Mouse (Mus musculus): ENCODE measurements at regions not wholly inside any gene's neighbourhood (a gene's known extent, or its start where the extent isn't known, plus 50 kb on each side); places are given as distances from the start of the nearest gene placed in this dataset.
A peak's percentile ranks its signal among the peaks of the same experiment; 100 is the strongest.

- intact Hi-C loops (cut with DNase I), result no loop called here
- no peak for DNase-seq (ENCODE audit: low spot score in 2 of 2)
These were observed 75.9 kb upstream of the Arhgap32 start for GRCm38 (mm10) chr9:32039999-32040398.

DNA sequence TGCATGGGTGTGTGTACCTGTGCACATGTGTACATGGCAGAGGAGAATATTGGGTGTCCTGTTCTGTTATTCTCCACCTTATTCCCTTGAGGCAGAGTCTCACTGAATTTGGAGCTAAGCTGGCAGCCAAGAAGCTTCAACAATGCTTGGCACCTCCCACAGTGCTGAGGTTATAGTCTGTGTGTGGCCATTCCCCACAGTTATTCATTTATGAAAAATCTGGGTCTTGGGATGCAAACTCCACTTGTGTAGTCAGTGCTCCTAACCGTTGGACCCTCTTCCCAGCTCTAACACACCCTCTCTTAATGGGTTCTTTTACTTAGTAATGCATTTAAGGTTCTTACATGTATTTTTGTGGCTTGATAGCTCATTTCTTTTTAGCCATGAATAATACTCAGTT is 72.6 kb upstream of the Arhgap32 start:
- no peak for DNase-seq (ENCODE audit: low spot score in 2 of 2)
- intact Hi-C loops (cut with DNase I), result no loop called here

GRCm38 (mm10) chr9:32046791-32047190 is 69.1 kb upstream of the Arhgap32 start:
- intact Hi-C loops (cut with DNase I), result no loop called here
- no peak for DNase-seq (ENCODE audit: low spot score in 2 of 2)

DNA sequence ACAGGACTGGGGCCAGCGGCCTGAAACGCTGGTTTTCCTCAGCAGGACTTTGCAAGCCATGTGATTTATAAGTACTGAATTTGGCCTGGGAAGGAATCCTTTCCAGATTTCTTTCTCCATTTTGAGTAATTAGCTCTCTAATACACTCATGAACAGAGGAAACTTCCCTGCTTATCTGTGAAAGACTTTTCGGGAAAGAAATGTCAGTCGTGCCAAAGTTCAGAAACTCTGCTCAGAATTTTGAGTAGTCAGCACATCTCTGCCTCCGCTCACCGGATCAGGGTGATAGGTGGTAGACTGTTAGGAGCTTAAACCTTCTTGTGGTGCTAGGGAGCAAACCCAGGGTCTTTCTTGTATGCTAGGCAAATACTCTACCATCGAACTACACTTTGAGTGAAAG is 67.0 kb upstream of the Arhgap32 start:
- no peak for DNase-seq (ENCODE audit: low spot score in 2 of 2)
- intact Hi-C loops (cut with DNase I), result no loop called here

DNA sequence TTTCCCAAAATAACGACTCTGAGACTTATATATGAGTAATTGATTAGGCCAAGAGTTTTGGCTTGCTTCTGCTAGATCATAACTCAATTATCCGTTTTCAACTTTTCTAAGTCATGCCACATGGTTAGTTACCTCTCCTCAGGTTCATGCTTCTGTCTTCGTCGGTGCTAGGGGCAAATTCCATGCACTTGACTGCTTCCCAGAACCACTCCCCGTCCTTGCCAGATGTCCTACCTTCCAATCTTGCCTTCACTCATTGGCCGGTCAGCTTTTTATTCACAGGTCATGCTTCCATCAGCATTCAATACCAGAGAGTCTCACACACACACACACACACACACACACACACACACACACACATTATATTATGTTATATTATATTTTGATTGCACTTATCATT is 66.4 kb upstream of the Arhgap32 start:
- DNase-seq (ENCODE audit: low spot score in 2 of 2), result no peak
- intact Hi-C loops (cut with DNase I), result no loop called here

- intact Hi-C loops (cut with DNase I), result no loop called here
- DNase-seq (ENCODE audit: low spot score in 2 of 2), result no peak
These were observed 61.9 kb upstream of the Arhgap32 start for GRCm38 (mm10) chr9:32053886-32054615.

GRCm38 (mm10) chr9:32057427-32058115 is 58.4 kb upstream of the Arhgap32 start:
- intact Hi-C loops (cut with DNase I), result no loop called here
- peak; percentile 21 to 41 for DNase-seq (ENCODE audit: low spot score in 2 of 2)

DNA sequence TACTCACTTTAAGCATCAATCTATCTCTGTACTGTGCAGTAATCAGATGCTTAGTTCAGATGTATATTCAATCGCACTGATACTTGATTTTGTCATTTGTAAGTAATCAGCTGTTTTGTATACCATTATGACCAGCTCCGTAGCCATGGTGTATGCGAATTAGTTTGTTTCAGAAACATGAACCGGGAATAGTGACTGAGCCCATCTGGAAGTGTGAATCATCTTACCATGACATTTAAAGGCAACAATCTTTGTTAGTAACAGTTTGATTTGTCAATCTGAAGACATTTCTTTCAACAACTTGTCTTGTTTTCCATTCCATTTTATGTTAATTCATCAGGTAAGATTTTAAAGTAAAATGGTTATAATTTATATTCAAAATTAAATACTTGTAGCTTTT is 53.2 kb upstream of the Arhgap32 start:
- intact Hi-C loops (cut with DNase I), result no loop called here
- DNase-seq (ENCODE audit: low spot score in 2 of 2), result no peak

DNA sequence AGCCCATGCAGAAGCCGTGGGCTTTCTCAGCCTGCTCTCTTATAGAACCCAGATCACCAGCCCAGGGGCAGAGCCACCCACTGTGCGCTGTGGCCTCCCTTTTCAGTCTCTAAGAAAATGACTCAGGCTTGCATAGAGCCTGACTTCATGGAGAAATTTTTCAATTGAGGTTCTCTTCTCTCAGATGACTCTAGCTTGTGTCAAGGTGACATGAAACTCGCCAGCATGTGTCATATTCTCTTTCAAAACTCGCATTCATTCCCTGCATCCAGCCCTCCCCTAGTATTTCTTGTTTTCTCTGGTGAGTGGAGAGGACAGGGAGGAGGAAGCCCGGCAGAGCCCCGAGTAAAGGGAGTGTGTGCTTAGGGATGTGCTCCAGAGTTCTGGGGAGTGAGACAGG is 52.4 kb upstream of the Arhgap32 start:
- intact Hi-C loops (cut with DNase I), result no loop called here
- DNase-seq (ENCODE audit: low spot score in 2 of 2), result no peak

- no peak for DNase-seq (ENCODE audit: low spot score in 2 of 2)
These were observed 51.9 kb upstream of the Arhgap32 start for GRCm38 (mm10) chr9:32064007-32064550.

More at GRCm38 (mm10) chr9:32064007-32064550, 51.9 kb upstream of the Arhgap32 start:
- intact Hi-C loops (cut with DNase I), result no loop called here
